Mouse (Mus musculus) forebrain, embryonic 10.5 days (tissue): ENCODE measurements around the gene Srxn1. TPM values are rescaled to one million over a fixed set of nuclear protein-coding genes. Genes with fewer than 3 reads are reported as not detected.
A peak's percentile ranks its signal among the peaks of the same experiment; 100 is the strongest.

Source experiments
- DNase-seq: peaks from one replicate; pipeline ENCODE4 v3.0.0-alpha.2; 2017; ENCODE audit warnings: low spot score; ENCODE audit errors: extremely low spot score
- H3K27ac ChIP-seq: fragments of 300-500 bp; sonication (generic); 2 replicates; pipeline ENCODE4 v1.5.1; 2016; ENCODE audit warnings: mild to moderate bottlenecking
- H3K27me3 ChIP-seq: fragments of 300-500 bp; sonication (generic); 2 replicates; pipeline ENCODE4 v1.6.1; 2016; ENCODE audit warnings: mild to moderate bottlenecking; ENCODE audit not compliant: poor library complexity, severe bottlenecking
- H3K36me3 ChIP-seq: fragments of 300-500 bp; sonication (generic); replicated peaks from 2 replicates; pipeline ENCODE4 v1.6.1; 2016; ENCODE audit warnings: mild to moderate bottlenecking, moderate library complexity
- H3K4me1 ChIP-seq: fragments of 300-500 bp; sonication (generic); 2 replicates; pipeline ENCODE4 v1.6.1; 2016
- H3K4me3 ChIP-seq: fragments of 300-500 bp; sonication (generic); 2 replicates; pipeline ENCODE4 v1.5.1; 2016; ENCODE audit warnings: mild to moderate bottlenecking, moderate library complexity
- H3K9me3 ChIP-seq: fragments of 300-500 bp; sonication (generic); 2 replicates; pipeline ENCODE4 v1.6.1; 2016; ENCODE audit warnings: mild to moderate bottlenecking, moderate library complexity
- WGBS: fragments of 180-500 bp; shearing (Covaris S2); methylation state at CpG from one replicate; pipeline ENCODE4 v1.1.7; 2016; 5-methylcytosine and 5-hydroxymethylcytosine counted together
- polyA plus RNA-seq: library from polyadenylated mRNA; unstranded; fragments of >200 nt; fragmentation: Nextera tagmentation; extraction: Ambion mirVana; gene quantifications from 2 replicates; pipeline ENCODE4 v1.2.1, GENCODE M21; 2016

The Srxn1 gene
- polyA plus RNA-seq, 1 experiment from 2014 or later: 14.9 TPM

GRCm38 (mm10) chr2:152093356-152093792 lies 11.9 kb upstream of the Srxn1 start:
- Histone ChIP-seq H3K9me3 (no peaks in the 10 kb centered on the region), H3K4me3 (peak overlapping the region; percentile 50), H3K4me1 (peaks cover 50% of the 10 kb centered on the region), H3K27ac (peak overlapping the region; percentile 62), H3K36me3 (no peaks in the 10 kb centered on the region), H3K27me3 (peaks cover 97% of the 10 kb centered on the region)
- 3% methylated on average over 58 of the region's 60 CpGs for WGBS
- DNase-seq: peak; percentile 45

- H3K27ac ChIP-seq: peak overlapping the region; percentile 70
- no peaks in the 10 kb centered on the region for H3K9me3 ChIP-seq
- H3K4me3 ChIP-seq: peak overlapping the region; percentile 37
- H3K36me3 ChIP-seq: no peaks in the 10 kb centered on the region
- H3K27me3 ChIP-seq: peaks cover 96% of the 10 kb centered on the region
- peaks cover 50% of the 10 kb centered on the region for H3K4me1 ChIP-seq
- DNase-seq: peak; percentile 42
- WGBS: 2% methylated on average over 29 of the region's 29 CpGs
Measured at GRCm38 (mm10) chr2:152094856-152095545, 10.3 kb upstream of the Srxn1 start.

GRCm38 (mm10) chr2:152096922-152097321 lies 8.4 kb upstream of the Srxn1 start:
- Histone ChIP-seq H3K27me3 (peaks cover 96% of the 10 kb centered on the region), H3K4me3 (no peak overlapping the region), H3K9me3 (no peaks in the 10 kb centered on the region), H3K36me3 (no peaks in the 10 kb centered on the region), H3K27ac (no peak overlapping the region), H3K4me1 (peaks cover 33% of the 10 kb centered on the region)
- 85% methylated on average over 2 of the region's 2 CpGs for WGBS
- DNase-seq: no peak

- Histone ChIP-seq H3K27me3 (peaks cover 92% of the 10 kb centered on the region), H3K4me3 (no peak overlapping the region), H3K4me1 (peaks cover 35% of the 10 kb centered on the region), H3K36me3 (no peaks in the 10 kb centered on the region), H3K27ac (no peak overlapping the region), H3K9me3 (no peaks in the 10 kb centered on the region)
- 89% methylated on average over 11 of the region's 11 CpGs for WGBS
- DNase-seq: no peak
Measured at GRCm38 (mm10) chr2:152097916-152098315, 7.4 kb upstream of the Srxn1 start.

DNA sequence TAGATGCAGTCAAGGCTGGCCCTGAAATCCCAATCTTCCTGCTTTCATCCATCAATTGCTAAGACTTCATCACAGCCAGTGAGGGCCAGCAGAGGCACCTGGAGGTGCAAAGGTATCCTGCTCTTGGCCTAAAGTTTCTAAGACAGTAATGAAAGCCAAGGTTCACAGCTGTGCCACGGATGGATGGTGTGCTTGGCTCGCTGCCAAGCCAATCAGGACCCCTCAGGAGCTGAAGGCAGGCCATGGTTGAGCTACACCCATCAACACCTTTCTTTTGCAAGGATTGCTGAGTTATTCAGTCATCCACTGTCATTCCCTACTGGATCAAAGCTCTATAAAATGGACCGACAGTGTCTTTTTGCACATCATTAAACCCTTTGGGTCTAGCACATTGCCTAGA lies 5.8 kb upstream of the Srxn1 start:
- H3K9me3 ChIP-seq: no peaks in the 10 kb centered on the region
- no peak overlapping the region for H3K4me3 ChIP-seq
- H3K4me1 ChIP-seq: peaks cover 20% of the 10 kb centered on the region
- WGBS: 77% methylated on average over 3 of the region's 3 CpGs
- no peak for DNase-seq
- no peaks in the 10 kb centered on the region for H3K36me3 ChIP-seq
- H3K27ac ChIP-seq: no peak overlapping the region
- peaks cover 90% of the 10 kb centered on the region for H3K27me3 ChIP-seq

DNA sequence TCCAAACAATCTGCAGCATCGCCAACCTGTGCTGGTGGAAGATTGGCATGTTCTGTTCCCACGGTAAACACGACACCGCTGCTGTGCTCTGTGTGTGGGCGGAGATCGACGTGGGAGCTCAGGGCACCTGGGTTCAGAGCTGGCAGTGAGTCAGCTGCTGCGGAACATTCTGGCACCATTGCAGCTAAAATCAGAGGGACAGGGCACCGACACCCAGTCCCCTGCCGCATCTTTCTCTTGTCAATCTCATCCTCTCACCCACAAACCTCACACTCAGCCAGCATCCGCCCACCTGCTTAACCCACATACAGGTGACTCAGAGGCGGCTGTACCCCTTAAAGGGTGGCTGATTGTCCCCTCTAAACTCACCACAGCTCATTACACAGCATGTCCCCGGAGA lies 3.6 kb upstream of the Srxn1 start:
- peaks cover 79% of the 10 kb centered on the region for H3K27me3 ChIP-seq
- 87% methylated on average over 13 of the region's 13 CpGs for WGBS

GRCm38 (mm10) chr2:152102369-152102768 lies 2.9 kb upstream of the Srxn1 start:
- peaks cover under 1% of the 10 kb centered on the region for H3K36me3 ChIP-seq
- H3K9me3 ChIP-seq: no peaks in the 10 kb centered on the region
- H3K4me1 ChIP-seq: peaks cover 27% of the 10 kb centered on the region
- H3K27me3 ChIP-seq: peaks cover 74% of the 10 kb centered on the region
- H3K27ac ChIP-seq: no peak overlapping the region
- DNase-seq: no peak
- WGBS: 76% methylated on average over 6 of the region's 6 CpGs
- no peak overlapping the region for H3K4me3 ChIP-seq

More for the DNA sequence above, 3.6 kb upstream of the Srxn1 start:
- DNase-seq: no peak
- H3K4me1 ChIP-seq: peaks cover 27% of the 10 kb centered on the region
- no peaks in the 10 kb centered on the region for H3K36me3 ChIP-seq
- no peaks in the 10 kb centered on the region for H3K9me3 ChIP-seq
- H3K4me3 ChIP-seq: no peak overlapping the region
- no peak overlapping the region for H3K27ac ChIP-seq

DNA sequence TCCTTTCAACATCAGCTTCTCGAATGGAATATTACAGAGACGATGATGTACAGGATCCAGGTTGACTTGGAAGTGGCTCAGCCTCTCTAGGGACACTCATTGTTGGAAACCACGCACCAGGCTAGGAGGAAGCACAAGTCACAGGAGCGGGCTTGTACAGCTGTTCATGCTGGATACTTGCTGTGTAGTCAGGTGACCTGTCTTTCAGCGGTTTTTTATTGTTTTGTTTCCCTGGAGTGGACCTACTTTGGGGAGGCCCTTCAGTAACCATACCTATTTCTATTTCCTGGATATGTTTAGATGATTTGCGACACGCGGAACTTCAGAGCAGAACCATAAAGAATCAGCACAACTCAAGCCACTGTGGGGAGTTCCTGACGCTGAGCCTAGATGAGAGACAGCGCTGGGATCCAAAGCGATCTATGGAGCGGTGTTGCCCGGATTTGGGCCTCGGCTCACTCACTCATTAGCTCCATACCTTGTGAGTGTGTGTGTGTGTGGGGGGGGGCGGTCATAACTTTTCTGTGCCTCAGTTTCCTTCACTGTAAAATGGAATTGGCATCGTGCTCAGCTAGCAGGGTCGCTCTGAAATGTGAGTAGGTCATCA lies 502 bp upstream of the Srxn1 start:
- no peaks in the 10 kb centered on the region for H3K9me3 ChIP-seq
- DNase-seq: peak; percentile 42
- 25% methylated on average over 17 of the region's 17 CpGs for WGBS
- H3K27me3 ChIP-seq: peaks cover 61% of the 10 kb centered on the region
- peak overlapping the region; percentile 64 for H3K4me3 ChIP-seq
- peak overlapping the region; percentile 97 for H3K27ac ChIP-seq
- H3K36me3 ChIP-seq: peaks cover 20% of the 10 kb centered on the region
- H3K4me1 ChIP-seq: peaks cover 27% of the 10 kb centered on the region

DNA sequence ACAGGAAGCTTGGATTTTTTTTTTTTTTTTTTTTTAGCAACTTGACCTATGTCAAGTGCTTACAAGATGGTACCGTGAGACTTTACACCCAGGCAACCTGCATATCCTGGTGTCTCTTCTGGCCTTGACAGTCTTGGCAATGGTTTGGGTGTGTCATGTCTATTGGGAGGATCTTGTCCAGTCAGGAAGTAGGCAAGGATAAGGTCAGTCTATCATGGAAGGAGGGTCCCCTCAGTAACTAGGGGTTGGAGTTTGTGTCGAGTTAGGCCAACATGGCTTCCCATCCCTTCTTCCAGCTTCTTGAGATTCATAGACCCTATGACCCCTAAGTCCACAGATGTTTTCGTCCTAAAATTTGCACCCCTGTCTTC lies 894 bp downstream of the Srxn1 start:
- no peak overlapping the region; the same call in 1 of the 2 replicates for H3K27ac ChIP-seq

DNA sequence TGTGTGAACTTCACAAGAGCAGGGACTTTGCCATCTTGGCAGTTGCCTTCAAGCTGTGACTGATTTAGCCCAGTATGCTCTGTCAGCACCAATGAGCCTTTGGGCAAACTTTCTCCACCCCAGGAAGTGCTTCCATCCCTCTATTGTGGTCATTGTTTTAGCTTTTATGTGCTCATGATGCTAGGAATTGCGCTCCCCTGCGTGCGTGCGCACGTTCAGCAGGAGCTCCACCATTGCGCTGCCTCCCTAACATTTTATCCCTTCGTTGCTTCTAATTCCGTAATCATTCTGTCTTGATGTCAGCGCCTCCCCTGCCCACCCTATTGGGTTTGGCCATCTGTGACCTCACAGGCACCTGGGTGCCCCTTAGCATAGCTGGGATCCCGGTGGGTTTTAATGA lies 1.3 kb downstream of the Srxn1 start:
- peak overlapping the region; percentile 64; the same call in 1 of the 2 replicates for H3K4me3 ChIP-seq
- WGBS: 94% methylated on average over 10 of the region's 10 CpGs
- peaks cover 27% of the 10 kb centered on the region for H3K4me1 ChIP-seq

More for the DNA sequence above, 894 bp downstream of the Srxn1 start:
- Histone ChIP-seq H3K36me3 (peaks cover 23% of the 10 kb centered on the region), H3K9me3 (no peaks in the 10 kb centered on the region), H3K4me3 (peak overlapping the region; percentile 64), H3K27me3 (peaks cover 53% of the 10 kb centered on the region), H3K4me1 (peaks cover 27% of the 10 kb centered on the region)
- WGBS: 83% methylated on average over 3 of the region's 3 CpGs
- DNase-seq: no peak

GRCm38 (mm10) chr2:152108702-152109101 lies 3.4 kb downstream of the Srxn1 start:
- DNase-seq: no peak
- no peak overlapping the region for H3K4me3 ChIP-seq
- H3K9me3 ChIP-seq: no peaks in the 10 kb centered on the region
- peaks cover 23% of the 10 kb centered on the region for H3K36me3 ChIP-seq
- WGBS: 88% methylated on average over 7 of the region's 7 CpGs
- no peak overlapping the region for H3K27ac ChIP-seq
- H3K27me3 ChIP-seq: peaks cover 47% of the 10 kb centered on the region
- peaks cover 29% of the 10 kb centered on the region for H3K4me1 ChIP-seq

More for the DNA sequence above, 1.3 kb downstream of the Srxn1 start:
- no peak overlapping the region for H3K27ac ChIP-seq
- H3K36me3 ChIP-seq: peaks cover 23% of the 10 kb centered on the region
- no peak for DNase-seq
- H3K9me3 ChIP-seq: no peaks in the 10 kb centered on the region
- H3K27me3 ChIP-seq: peaks cover 49% of the 10 kb centered on the region

GRCm38 (mm10) chr2:152109386-152109785 lies 4.1 kb downstream of the Srxn1 start:
- no peak for DNase-seq
- Histone ChIP-seq H3K27me3 (peaks cover 48% of the 10 kb centered on the region), H3K36me3 (peaks cover 23% of the 10 kb centered on the region), H3K4me3 (no peak overlapping the region), H3K4me1 (peaks cover 35% of the 10 kb centered on the region), H3K9me3 (no peaks in the 10 kb centered on the region), H3K27ac (no peak overlapping the region)
- 88% methylated on average over 5 of the region's 5 CpGs for WGBS

DNA sequence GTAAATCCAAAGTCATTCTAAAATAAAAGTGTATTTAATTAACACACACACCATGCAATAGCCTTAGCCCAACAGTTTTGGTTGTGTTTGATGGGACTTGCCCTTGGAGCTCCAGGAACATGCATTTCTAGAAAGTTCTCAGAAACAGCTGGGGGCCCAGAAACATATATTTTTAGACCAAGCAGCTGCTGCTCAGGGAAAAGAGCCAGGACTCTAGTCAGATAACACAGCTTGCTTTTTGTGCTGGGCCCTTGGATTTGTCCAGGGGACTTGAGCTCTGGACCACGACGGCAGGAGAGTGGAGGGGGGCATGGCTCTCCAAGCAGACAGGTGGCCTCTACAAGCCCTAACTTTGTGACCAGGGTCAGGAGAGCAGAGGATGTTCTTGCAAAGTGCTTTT lies 6.0 kb downstream of the Srxn1 start:
- H3K27ac ChIP-seq: no peak overlapping the region
- H3K27me3 ChIP-seq: peaks cover 59% of the 10 kb centered on the region
- H3K4me1 ChIP-seq: peaks cover 35% of the 10 kb centered on the region
- H3K9me3 ChIP-seq: no peaks in the 10 kb centered on the region
- 78% methylated on average over 2 of the region's 2 CpGs for WGBS
- no peak for DNase-seq
- no peak overlapping the region for H3K4me3 ChIP-seq
- H3K36me3 ChIP-seq: peaks cover 23% of the 10 kb centered on the region
